Mouse (Mus musculus) megakaryocyte progenitor cell, adult 5-6 weeks (primary cell): ENCODE measurements around the gene Tmc7. TPM values are rescaled to one million over a fixed set of nuclear protein-coding genes. Genes with fewer than 3 reads are reported as not detected.

ENCODE experiments used
- ATAC-seq: replicated peaks from 2 replicates; pipeline ENCODE4 v1.8.0; 2016; ENCODE audit warnings: mild to moderate bottlenecking, moderate TSS enrichment, inconsistent platforms; ENCODE audit not compliant: poor library complexity
- total RNA-seq, 2 experiments: library from RNA; stranded (forward) in 1 of 2; stranded (reverse) in 1 of 2; fragments of 157-497, 149-512 nt in 1 of 2; fragments of 200-1000 nt in 1 of 2; gene quantifications; 2 replicates each; pipeline versions ENCODE4 v1.2.3 to v1.2.4; 2015 to 2017

The Tmc7 gene
- total RNA-seq, 2 experiments from 2014 or later = 0.33 to 0.84 TPM

- ATAC-seq = no peak
Measured at GRCm38 (mm10) chr7:118590726-118591305, 6.3 kb upstream of the Tmc7 start.

DNA sequence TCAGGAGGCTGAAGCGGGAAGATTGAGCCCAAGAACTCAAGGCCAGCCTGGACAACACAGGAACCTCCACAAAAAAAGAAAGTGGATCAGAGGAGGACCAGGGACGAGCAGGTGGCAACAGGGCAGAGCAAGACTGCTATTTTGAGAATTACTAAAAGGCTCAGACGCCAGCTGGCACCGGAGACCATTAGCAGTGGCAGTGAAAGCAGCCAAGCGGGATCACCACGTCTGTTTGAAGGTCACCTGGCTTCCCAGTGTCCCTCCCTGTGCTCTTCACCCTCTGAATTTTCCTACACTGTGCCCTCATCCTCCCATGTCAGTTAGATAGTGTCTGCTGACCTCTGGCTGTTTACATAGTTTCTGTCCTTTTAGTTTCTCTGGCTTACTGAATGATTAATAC, 1.3 kb upstream of the Tmc7 start:
- ATAC-seq = no peak

DNA sequence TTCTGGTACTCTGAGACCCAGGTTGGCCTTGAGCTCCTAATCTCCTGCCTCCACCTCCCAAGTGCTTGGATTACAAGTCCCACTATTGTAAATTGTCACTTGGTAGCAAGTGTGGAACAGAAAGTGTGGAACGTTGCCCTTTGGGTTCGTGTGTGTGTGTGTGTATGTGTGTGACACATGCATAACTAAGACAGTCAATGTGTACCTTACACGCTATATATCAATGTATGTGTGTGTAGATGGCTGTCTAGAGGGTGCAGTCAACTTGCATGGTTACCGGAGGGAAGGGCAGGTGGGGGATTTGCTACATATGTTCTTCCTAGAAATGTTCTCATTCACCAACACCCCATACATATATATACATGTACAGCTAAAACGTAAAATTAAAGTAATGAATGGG, 390 bp upstream of the Tmc7 start:
- ATAC-seq = no peak

DNA sequence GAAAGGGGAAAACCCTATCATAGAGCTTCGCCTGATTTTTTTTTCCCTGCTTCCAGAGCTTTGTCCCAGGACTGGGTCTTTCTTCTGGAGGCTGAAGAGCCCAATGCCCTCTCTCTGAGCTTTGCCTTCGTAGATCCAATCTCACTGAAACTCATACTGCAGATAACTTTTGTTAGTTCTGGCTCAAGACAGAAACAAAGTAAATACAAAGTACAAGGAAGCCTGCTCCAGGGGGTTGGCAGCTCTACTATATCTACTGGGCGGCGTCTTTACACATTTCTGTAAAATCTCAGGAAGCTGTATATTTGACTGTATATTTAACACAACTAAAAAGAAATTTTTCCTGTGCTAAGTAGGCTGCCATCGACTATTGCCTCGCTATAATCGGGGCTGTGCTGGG, 715 bp downstream of the Tmc7 start:
- no peak for ATAC-seq

- ATAC-seq = no peak
Measured at GRCm38 (mm10) chr7:118579938-118580337, 4.6 kb downstream of the Tmc7 start.

- no peak for ATAC-seq
Measured at GRCm38 (mm10) chr7:118578269-118578668, 6.3 kb downstream of the Tmc7 start.

DNA sequence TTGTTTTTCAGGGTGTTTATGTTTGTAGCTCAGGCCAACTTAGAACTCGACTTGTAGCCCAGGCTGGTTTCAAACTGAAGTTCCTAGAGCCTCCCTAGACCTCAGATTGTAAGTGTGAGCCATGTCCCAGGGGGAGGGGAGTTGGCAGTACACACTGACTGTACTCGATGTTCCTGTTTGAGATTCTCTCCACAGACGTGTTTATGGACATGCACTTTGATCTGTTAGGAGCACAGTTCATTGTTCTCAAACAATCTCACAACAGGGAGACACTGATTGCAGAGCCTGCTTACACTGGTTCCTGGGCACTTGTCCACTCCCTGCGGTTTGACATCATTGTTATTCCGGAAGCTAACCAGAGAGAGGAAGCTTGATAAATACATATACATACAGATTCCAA, 12.5 kb downstream of the Tmc7 start:
- ATAC-seq = no peak

- no peak for ATAC-seq
Measured at GRCm38 (mm10) chr7:118571350-118571749, 13.2 kb downstream of the Tmc7 start.

GRCm38 (mm10) chr7:118569121-118569543, 15.4 kb downstream of the Tmc7 start:
- no peak for ATAC-seq

- ATAC-seq = no peak
Measured at GRCm38 (mm10) chr7:118554290-118554689, 30.2 kb downstream of the Tmc7 start.

DNA sequence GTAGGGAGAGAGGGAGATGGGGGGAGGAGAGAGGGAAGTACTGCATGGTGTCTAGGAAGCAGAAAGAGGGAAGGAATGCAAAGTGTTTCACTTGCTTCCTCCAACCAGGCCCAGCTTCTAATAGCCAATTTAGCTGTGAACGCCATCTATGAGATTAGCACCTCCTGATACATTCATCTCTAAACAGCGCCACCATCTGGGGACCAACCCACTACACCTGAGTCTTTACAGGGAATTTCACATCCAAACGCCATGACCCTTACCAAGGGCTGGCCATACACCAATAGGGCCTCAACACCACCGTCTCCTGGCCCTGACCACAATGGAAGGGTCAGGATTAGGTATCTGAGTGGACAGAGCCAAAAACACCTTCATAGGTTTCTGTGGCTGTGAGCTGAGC, 30.7 kb downstream of the Tmc7 start:
- no peak for ATAC-seq

GRCm38 (mm10) chr7:118547451-118547850, 37.1 kb downstream of the Tmc7 start:
- ATAC-seq = no peak

GRCm38 (mm10) chr7:118544128-118544527, 40.4 kb downstream of the Tmc7 start:
- ATAC-seq = no peak

DNA sequence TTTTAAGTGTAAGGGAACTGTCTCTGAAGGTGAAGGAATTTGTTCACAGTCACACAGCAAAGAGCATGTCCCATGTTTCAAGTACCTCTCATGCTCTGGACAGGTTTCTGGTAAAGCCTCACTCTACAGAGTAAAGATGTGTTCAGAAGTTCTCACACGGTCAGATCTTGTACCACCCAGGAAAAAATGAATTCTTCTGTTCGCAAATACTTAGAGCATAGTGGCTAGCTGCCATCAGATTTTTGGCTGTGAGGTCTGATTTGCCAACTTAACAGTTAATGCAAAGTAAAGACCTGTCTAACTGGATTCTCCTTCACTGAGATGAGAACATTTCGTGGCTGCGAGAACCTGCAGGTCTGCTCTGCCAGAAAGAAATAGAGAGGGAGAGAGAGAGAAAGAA, 49.5 kb downstream of the Tmc7 start:
- no peak for ATAC-seq

GRCm38 (mm10) chr7:118534326-118534725, 50.2 kb downstream of the Tmc7 start:
- no peak for ATAC-seq

- peak; percentile 93 for ATAC-seq
Measured at GRCm38 (mm10) chr7:118533178-118533578, 51.4 kb downstream of the Tmc7 start, which contains the start of gene Coq7. Gene Coq7 (minus strand): TSS chr7:118533356.

- peak; percentile 95 for ATAC-seq
Measured at GRCm38 (mm10) chr7:118532519-118533177, 51.9 kb downstream of the Tmc7 start.

GRCm38 (mm10) chr7:118526967-118527366, 57.6 kb downstream of the Tmc7 start:
- no peak for ATAC-seq

- peak; percentile 64 for ATAC-seq
Measured at GRCm38 (mm10) chr7:118522077-118522476, 62.5 kb downstream of the Tmc7 start.

- no peak for ATAC-seq
Measured at GRCm38 (mm10) chr7:118519661-118520060, 64.9 kb downstream of the Tmc7 start.

- ATAC-seq = peak; percentile 86
Measured at GRCm38 (mm10) chr7:118518687-118519086, 65.8 kb downstream of the Tmc7 start.

DNA sequence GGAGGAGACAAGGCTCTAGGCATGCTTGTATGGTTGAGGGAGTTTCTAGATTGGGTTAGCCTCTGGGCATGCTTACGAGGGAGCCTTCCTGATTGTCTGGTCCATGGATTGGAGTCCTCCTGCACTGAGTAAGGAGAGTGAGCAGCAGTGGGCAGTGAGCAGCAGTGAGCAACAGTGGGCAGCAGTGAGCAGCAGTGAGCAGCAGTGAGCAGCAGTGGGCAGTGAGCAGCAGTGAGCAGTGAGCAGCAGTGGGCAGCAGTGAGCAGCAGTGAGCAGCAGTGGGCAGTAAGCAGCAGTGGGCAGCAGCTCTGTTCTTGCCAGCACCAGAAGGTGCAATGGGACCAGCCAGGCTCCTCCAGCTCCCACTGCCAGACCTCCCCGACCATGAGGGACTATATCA, 66.7 kb downstream of the Tmc7 start:
- peak; percentile 70 for ATAC-seq

GRCm38 (mm10) chr7:118508556-118508955, 76.0 kb downstream of the Tmc7 start:
- no peak for ATAC-seq
